Mouse (Mus musculus): ENCODE measurements around the gene Map3k5. TPM values are rescaled to one million over a fixed set of nuclear protein-coding genes. Genes with fewer than 3 reads are reported as not detected.

The Map3k5 gene
- polyA plus RNA-seq, 1 experiment: 12.1 TPM

- Histone ChIP-seq H3K4me1 (ENCODE audit: control insufficient read depth, insufficient read depth, low read length) (peaks cover 9% of the 10 kb centered on the region), H3K4me3 (replicated peaks; ENCODE audit: insufficient read depth, low read depth, low read length) (peak overlapping the region; percentile 88), H3K27ac (ENCODE audit: insufficient read depth, low read length) (peak overlapping the region; percentile 75), H3K27me3 (ENCODE audit: control insufficient read depth, insufficient read depth, low read length) (no peaks in the 10 kb centered on the region)
- no peak for TF ChIP-seq POLR2A (IDR thresholded peaks at IDR 0.05; ENCODE audit: borderline replicate concordance, insufficient read depth, low read length)
- TF ChIP-seq CTCF (IDR thresholded peaks at IDR 0.05; ENCODE audit: borderline replicate concordance, insufficient read depth, low read depth, low read length): no peak
- peak; percentile 54 to 66 for DNase-seq
- WGBS: 1% methylated on average over 12 of the region's 12 CpGs
Measured at GRCm38 (mm10) chr10:20171209-20171608, 236.9 kb downstream of the Map3k5 start.

- H3K27me3 ChIP-seq (ENCODE audit: control insufficient read depth, insufficient read depth, low read length): no peaks in the 10 kb centered on the region
- peak; percentile 53 to 62 for DNase-seq
- no peak for TF ChIP-seq CTCF (IDR thresholded peaks at IDR 0.05; ENCODE audit: borderline replicate concordance, insufficient read depth, low read depth, low read length)
- TF ChIP-seq POLR2A (IDR thresholded peaks at IDR 0.05; ENCODE audit: borderline replicate concordance, insufficient read depth, low read length): no peak
- 13% methylated on average over 4 of the region's 4 CpGs for WGBS
- peaks cover 9% of the 10 kb centered on the region for H3K4me1 ChIP-seq (ENCODE audit: control insufficient read depth, insufficient read depth, low read length)
- H3K27ac ChIP-seq (ENCODE audit: insufficient read depth, low read length): peak overlapping the region; percentile 49; the same call in 1 of the 2 replicates
- H3K4me3 ChIP-seq (replicated peaks; ENCODE audit: insufficient read depth, low read depth, low read length): peak overlapping the region; percentile 88
Measured at GRCm38 (mm10) chr10:20171756-20172155, 237.5 kb downstream of the Map3k5 start.

DNA sequence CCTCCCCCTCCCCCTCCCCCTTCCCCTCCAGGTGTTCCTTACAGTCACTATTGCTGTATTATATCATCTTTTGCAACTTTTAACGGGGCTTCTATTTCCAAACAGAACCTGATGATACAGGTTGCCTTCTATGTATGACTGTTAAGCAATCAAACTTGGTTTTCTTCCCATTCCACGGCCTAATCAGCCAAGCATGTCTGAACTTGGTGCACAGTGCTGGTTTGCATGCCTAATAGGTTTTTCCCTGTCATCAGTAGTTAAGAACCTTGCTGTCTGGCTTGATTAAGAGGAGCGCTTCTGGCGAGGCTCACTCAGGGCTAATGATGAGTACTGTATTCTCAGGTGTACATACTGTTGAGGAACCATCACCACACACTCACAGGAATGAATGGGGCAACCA lies 239.5 kb downstream of the Map3k5 start:
- DNase-seq: no peak
- no peak overlapping the region for H3K27ac ChIP-seq (ENCODE audit: insufficient read depth, low read length)
- peak overlapping the region; percentile 13 for H3K4me3 ChIP-seq (replicated peaks; ENCODE audit: insufficient read depth, low read depth, low read length)
- TF ChIP-seq CTCF (IDR thresholded peaks at IDR 0.05; ENCODE audit: borderline replicate concordance, insufficient read depth, low read depth, low read length): no peak
- TF ChIP-seq POLR2A (IDR thresholded peaks at IDR 0.05; ENCODE audit: borderline replicate concordance, insufficient read depth, low read length): no peak
- no peaks in the 10 kb centered on the region for H3K27me3 ChIP-seq (ENCODE audit: control insufficient read depth, insufficient read depth, low read length)
- 83% methylated on average over 4 of the region's 4 CpGs for WGBS
- H3K4me1 ChIP-seq (ENCODE audit: control insufficient read depth, insufficient read depth, low read length): peaks cover 9% of the 10 kb centered on the region

- no peak overlapping the region for H3K4me3 ChIP-seq (replicated peaks; ENCODE audit: insufficient read depth, low read depth, low read length)
- peak overlapping the region; percentile 50; the same call in 1 of the 2 replicates for H3K27ac ChIP-seq (ENCODE audit: insufficient read depth, low read length)
- TF ChIP-seq CTCF (IDR thresholded peaks at IDR 0.05; ENCODE audit: borderline replicate concordance, insufficient read depth, low read depth, low read length) (no peak), POLR2A (IDR thresholded peaks at IDR 0.05; ENCODE audit: borderline replicate concordance, insufficient read depth, low read length) (no peak)
- H3K4me1 ChIP-seq (ENCODE audit: control insufficient read depth, insufficient read depth, low read length): peaks cover 9% of the 10 kb centered on the region
- WGBS: 67% methylated on average over 7 of the region's 7 CpGs
- peak in 1 of 2 experiments; percentile 33 for DNase-seq
- H3K27me3 ChIP-seq (ENCODE audit: control insufficient read depth, insufficient read depth, low read length): no peaks in the 10 kb centered on the region
Measured at GRCm38 (mm10) chr10:20176054-20176453, 241.8 kb downstream of the Map3k5 start.

DNA sequence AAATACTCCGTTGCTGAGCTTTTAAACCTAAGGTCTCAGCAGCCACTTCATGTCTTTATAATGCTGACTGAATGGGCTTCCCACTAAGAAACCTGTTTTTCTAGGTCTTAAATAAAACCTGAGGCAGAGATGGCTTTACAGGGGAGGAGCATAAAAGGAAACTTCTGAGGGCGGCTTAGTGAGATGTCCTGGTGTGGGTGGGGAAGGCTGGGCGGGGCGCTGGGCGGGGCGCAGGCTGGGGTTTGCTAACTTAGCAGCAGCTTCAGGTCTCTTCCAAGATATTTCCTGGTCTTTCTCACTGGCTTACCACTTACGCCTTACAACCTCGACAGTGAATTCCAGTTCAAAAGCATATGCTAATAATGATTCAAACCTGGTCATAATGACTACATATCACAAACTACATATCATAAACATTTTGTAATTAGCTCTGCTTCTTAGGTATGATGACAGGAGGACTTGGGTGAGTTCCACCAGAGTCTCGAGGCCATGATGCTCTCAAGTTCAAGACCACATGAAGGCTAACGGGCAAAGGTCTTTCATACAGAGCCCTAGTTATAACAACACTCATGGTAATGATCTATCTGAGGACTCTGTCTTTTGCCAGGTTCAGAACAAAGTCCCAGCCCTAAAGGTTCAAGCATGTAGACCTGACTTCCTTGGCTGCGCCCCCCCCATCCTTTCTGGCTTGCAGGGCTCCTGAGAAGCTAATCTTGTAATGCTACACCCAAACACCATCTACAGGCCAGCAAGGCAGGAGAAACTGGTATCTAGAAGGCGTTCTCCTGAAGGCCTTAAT lies 244.7 kb downstream of the Map3k5 start:
- no peaks in the 10 kb centered on the region for H3K27me3 ChIP-seq (ENCODE audit: control insufficient read depth, insufficient read depth, low read length)
- H3K4me1 ChIP-seq (ENCODE audit: control insufficient read depth, insufficient read depth, low read length): peaks cover 5% of the 10 kb centered on the region
- 68% methylated on average over 12 of the region's 12 CpGs for WGBS
- no peak for DNase-seq
- TF ChIP-seq CTCF (IDR thresholded peaks at IDR 0.05; ENCODE audit: borderline replicate concordance, insufficient read depth, low read depth, low read length) (no peak), POLR2A (IDR thresholded peaks at IDR 0.05; ENCODE audit: borderline replicate concordance, insufficient read depth, low read length) (no peak)
- H3K4me3 ChIP-seq (replicated peaks; ENCODE audit: insufficient read depth, low read depth, low read length): no peak overlapping the region
- no peak overlapping the region for H3K27ac ChIP-seq (ENCODE audit: insufficient read depth, low read length)

- Histone ChIP-seq H3K4me1 (ENCODE audit: control insufficient read depth, insufficient read depth, low read length) (peaks cover 2% of the 10 kb centered on the region; the same call in 1 of the 2 replicates), H3K4me3 (replicated peaks; ENCODE audit: insufficient read depth, low read depth, low read length) (no peak overlapping the region), H3K27me3 (ENCODE audit: control insufficient read depth, insufficient read depth, low read length) (no peaks in the 10 kb centered on the region), H3K27ac (ENCODE audit: insufficient read depth, low read length) (no peak overlapping the region)
- no peak for DNase-seq
- no peak for TF ChIP-seq CTCF (IDR thresholded peaks at IDR 0.05; ENCODE audit: borderline replicate concordance, insufficient read depth, low read depth, low read length)
- no peak for TF ChIP-seq POLR2A (IDR thresholded peaks at IDR 0.05; ENCODE audit: borderline replicate concordance, insufficient read depth, low read length)
- 57% methylated on average over 10 of the region's 10 CpGs for WGBS
Measured at GRCm38 (mm10) chr10:20181198-20181597, 246.9 kb downstream of the Map3k5 start.

GRCm38 (mm10) chr10:20181680-20182399 lies 247.6 kb downstream of the Map3k5 start:
- no peaks in the 10 kb centered on the region for H3K27me3 ChIP-seq (ENCODE audit: control insufficient read depth, insufficient read depth, low read length)
- no peak for TF ChIP-seq CTCF (IDR thresholded peaks at IDR 0.05; ENCODE audit: borderline replicate concordance, insufficient read depth, low read depth, low read length)
- TF ChIP-seq POLR2A (IDR thresholded peaks at IDR 0.05; ENCODE audit: borderline replicate concordance, insufficient read depth, low read length): no peak
- DNase-seq: no peak
- H3K4me1 ChIP-seq (ENCODE audit: control insufficient read depth, insufficient read depth, low read length): peaks cover 2% of the 10 kb centered on the region; the same call in 1 of the 2 replicates
- whole genome bisulfite sequencing: 68% methylated on average over 11 of the region's 11 CpGs
- no peak overlapping the region for H3K4me3 ChIP-seq (replicated peaks; ENCODE audit: insufficient read depth, low read depth, low read length)
- H3K27ac ChIP-seq (ENCODE audit: insufficient read depth, low read length): no peak overlapping the region

All from cerebellum, adult 2 months (tissue).